Mouse (Mus musculus): Measurements from ENCODE around the gene Mlst8.

- TF ChIP-seq CTCF (IDR thresholded peaks at IDR 0.05; ENCODE audit: low read depth) (no peak), EP300 (IDR thresholded peaks at IDR 0.05; ENCODE audit: low read depth) (no peak)
Measured at GRCm38 (mm10) chr17:24443409-24443808, 35.5 kb downstream of the Mlst8 start.

All from liver, embryonic 14.5 days (tissue).